Mouse (Mus musculus): ENCODE data around the gene Copg1. TPM values are rescaled to one million over a fixed set of nuclear protein-coding genes. Genes with fewer than 3 reads are reported as not detected.

Copg1 gene
- total RNA-seq (2014; rRNA removed) (171 and 186 TPM in 2 replicates), polyA plus RNA-seq (2015; fragmentation: Nextera tagmentation; extraction: Ambion mirVana) (163 and 180 TPM in 2 replicates)

- 2% methylated on average over 31 of the region's 31 CpGs for WGBS
- peak; percentile 99 for DNase-seq
- Histone ChIP-seq H3K9me3 (ENCODE audit: low read length) (no peaks in the 10 kb centered on the region), H3K4me3 (ENCODE audit: low read depth, low read length) (peak within 1 kb of the TSS; percentile 62), H3K9ac (peak within 1 kb of the TSS; percentile 76), H3K4me2 (ENCODE audit: low read depth) (peak within 1 kb of the TSS; percentile 66), H3K27ac (ENCODE audit: low read depth, low read length) (peak within 1 kb of the TSS; percentile 81), H3K4me1 (ENCODE audit: insufficient read depth) (peaks cover 4% of the 10 kb centered on the region; the same call in 1 of the 2 replicates), H3K36me3 (ENCODE audit: insufficient read depth) (peaks cover 32% of the 10 kb centered on the region), H3K27me3 (ENCODE audit: insufficient read depth, low read length) (no peaks in the 10 kb centered on the region)
- peak; percentile 95 for ATAC-seq
- peak; percentile 92 for TF ChIP-seq CTCF (IDR thresholded peaks at IDR 0.05; ENCODE audit: low read depth)
Measured at GRCm38 (mm10) chr6:87887594-87888233, at the start of gene Copg1. TSS of gene Copg1 (plus strand) at chr6:87887814.

DNA sequence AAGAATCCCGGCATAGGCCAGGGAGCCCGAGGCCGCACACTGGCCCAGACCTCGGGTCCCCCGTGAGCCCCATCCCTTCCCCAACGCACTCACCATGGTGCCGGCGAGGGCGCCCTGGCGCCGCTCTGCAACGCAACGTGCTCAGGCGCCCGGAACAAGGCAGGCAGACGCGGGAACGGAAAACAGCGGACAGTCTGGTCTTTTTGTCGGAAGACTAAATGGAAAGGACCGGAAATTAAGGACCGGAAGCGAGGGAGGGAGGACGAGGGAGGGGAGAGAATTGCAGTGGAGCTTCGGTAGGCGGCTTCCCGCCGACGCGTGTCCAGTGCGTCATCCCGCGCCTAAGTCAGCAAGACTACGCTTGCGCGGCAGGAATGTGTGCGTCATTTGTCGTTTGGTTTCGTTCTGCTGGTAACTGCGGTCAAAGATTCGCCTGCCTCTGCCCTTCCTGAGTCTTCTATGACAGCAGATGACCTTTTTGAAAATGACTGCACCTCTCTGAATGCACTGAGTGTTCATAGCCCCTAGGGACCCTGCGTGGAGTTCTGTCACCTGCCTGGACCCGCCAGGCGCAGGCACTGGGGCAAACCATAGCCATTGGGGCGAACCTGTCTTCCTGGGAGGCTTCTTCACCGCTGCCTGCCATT, 48.9 kb upstream of the Copg1 start, which contains the start of gene Isy1:
Gene Isy1 (minus strand): TSS at position 248 of the 647 bp plus-strand sequence.
- Histone ChIP-seq H3K27me3 (ENCODE audit: insufficient read depth, low read length) (no peaks in the 10 kb centered on the region), H3K27ac (ENCODE audit: low read depth, low read length) (peak within 1 kb of the TSS; percentile 90), H3K4me1 (ENCODE audit: insufficient read depth) (0 out of 2 replicates have a peak, but pooled peaks cover 3% of the 10 kb centered on the region), H3K9ac (peak within 1 kb of the TSS; percentile 84), H3K36me3 (ENCODE audit: insufficient read depth) (peaks cover 39% of the 10 kb centered on the region), H3K4me3 (ENCODE audit: low read depth, low read length) (peak within 1 kb of the TSS; percentile 73), H3K9me3 (ENCODE audit: low read length) (no peaks in the 10 kb centered on the region), H3K4me2 (ENCODE audit: low read depth) (peak within 1 kb of the TSS; percentile 64)
- DNase-seq (peak; percentile 98), ATAC-seq (peak; percentile 99)
- TF ChIP-seq CTCF (IDR thresholded peaks at IDR 0.05; ENCODE audit: low read depth): 0 out of 2 replicates have a peak, but pooled peaks have one; percentile 23
- WGBS: under 1% methylated on average over 46 of the region's 46 CpGs

- H3K4me2 ChIP-seq (ENCODE audit: low read depth): no peak overlapping the region
- no peak overlapping the region for H3K27ac ChIP-seq (ENCODE audit: low read depth, low read length)
- TF ChIP-seq CTCF (IDR thresholded peaks at IDR 0.05; ENCODE audit: low read depth): no peak
Measured at GRCm38 (mm10) chr6:87839797-87840341, 47.7 kb upstream of the Copg1 start.

GRCm38 (mm10) chr6:87841635-87842034, 46.0 kb upstream of the Copg1 start:
- no peak for TF ChIP-seq CTCF (IDR thresholded peaks at IDR 0.05; ENCODE audit: low read depth)
- no peak overlapping the region for H3K27ac ChIP-seq (ENCODE audit: low read depth, low read length)
- no peaks in the 10 kb centered on the region for H3K9me3 ChIP-seq (ENCODE audit: low read length)
- H3K36me3 ChIP-seq (ENCODE audit: insufficient read depth): peaks cover 39% of the 10 kb centered on the region
- no peak for DNase-seq
- ATAC-seq: no peak
- no peak overlapping the region for H3K4me3 ChIP-seq (ENCODE audit: low read depth, low read length)
- H3K27me3 ChIP-seq (ENCODE audit: insufficient read depth, low read length): no peaks in the 10 kb centered on the region
- no peak overlapping the region for H3K4me2 ChIP-seq (ENCODE audit: low read depth)
- 83% methylated on average over 8 of the region's 8 CpGs for WGBS
- H3K9ac ChIP-seq: no peak overlapping the region
- 0 out of 2 replicates have a peak, but pooled peaks cover 3% of the 10 kb centered on the region for H3K4me1 ChIP-seq (ENCODE audit: insufficient read depth)

More at GRCm38 (mm10) chr6:87839797-87840341, 47.7 kb upstream of the Copg1 start:
- 69% methylated on average over 11 of the region's 11 CpGs for WGBS
- Histone ChIP-seq H3K4me3 (ENCODE audit: low read depth, low read length) (no peak overlapping the region), H3K9ac (no peak overlapping the region), H3K4me1 (ENCODE audit: insufficient read depth) (0 out of 2 replicates have a peak, but pooled peaks cover 3% of the 10 kb centered on the region), H3K9me3 (ENCODE audit: low read length) (no peaks in the 10 kb centered on the region), H3K36me3 (ENCODE audit: insufficient read depth) (peaks cover 42% of the 10 kb centered on the region), H3K27me3 (ENCODE audit: insufficient read depth, low read length) (no peaks in the 10 kb centered on the region)
- ATAC-seq (no peak), DNase-seq (no peak)

- H3K36me3 ChIP-seq (ENCODE audit: insufficient read depth): peaks cover 39% of the 10 kb centered on the region
- no peak for ATAC-seq
- no peak for DNase-seq
- no peak overlapping the region for H3K9ac ChIP-seq
- no peak overlapping the region for H3K4me2 ChIP-seq (ENCODE audit: low read depth)
- H3K27ac ChIP-seq (ENCODE audit: low read depth, low read length): no peak overlapping the region
- WGBS: 9% methylated on average over 1 of the region's 1 CpGs
- no peaks in the 10 kb centered on the region for H3K9me3 ChIP-seq (ENCODE audit: low read length)
- 0 out of 2 replicates have a peak, but pooled peaks cover 3% of the 10 kb centered on the region for H3K4me1 ChIP-seq (ENCODE audit: insufficient read depth)
- H3K27me3 ChIP-seq (ENCODE audit: insufficient read depth, low read length): no peaks in the 10 kb centered on the region
- no peak overlapping the region for H3K4me3 ChIP-seq (ENCODE audit: low read depth, low read length)
- peak; percentile 36 for TF ChIP-seq CTCF (IDR thresholded peaks at IDR 0.05; ENCODE audit: low read depth)
Measured at GRCm38 (mm10) chr6:87842254-87842653, 45.4 kb upstream of the Copg1 start.

DNA sequence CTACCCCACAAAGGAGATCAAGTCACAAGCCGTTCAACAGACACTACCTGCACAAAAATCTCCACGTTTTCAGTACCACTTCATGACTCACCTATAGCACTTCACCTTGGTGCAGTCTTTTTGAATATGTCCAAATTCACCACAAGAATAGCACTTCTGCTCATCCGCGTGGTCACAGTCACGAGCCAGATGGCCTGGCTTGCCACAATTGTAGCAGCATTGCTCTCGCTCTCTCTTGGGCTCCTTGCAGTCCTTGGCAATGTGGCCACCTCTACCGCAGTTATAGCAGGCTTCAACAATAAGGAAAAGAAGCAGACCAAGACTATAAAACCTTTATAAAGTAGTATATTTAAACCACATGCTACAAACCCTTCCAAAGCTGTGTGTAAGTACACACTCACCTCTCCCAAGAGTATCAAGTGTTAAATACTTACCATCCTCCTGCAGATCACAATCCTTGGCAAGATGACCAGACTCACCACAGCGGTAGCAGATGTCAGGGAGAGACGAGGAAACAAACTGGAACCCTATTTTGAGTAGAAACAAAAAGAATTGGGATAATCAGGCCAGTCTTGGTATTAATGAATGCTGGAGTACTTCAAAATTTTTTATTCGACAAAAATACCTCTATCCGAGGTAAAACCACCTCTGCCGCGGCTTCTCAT, 42.5 kb upstream of the Copg1 start:
- H3K9me3 ChIP-seq (ENCODE audit: low read length): no peaks in the 10 kb centered on the region
- H3K27ac ChIP-seq (ENCODE audit: low read depth, low read length): no peak overlapping the region
- H3K4me2 ChIP-seq (ENCODE audit: low read depth): no peak overlapping the region
- no peaks in the 10 kb centered on the region for H3K27me3 ChIP-seq (ENCODE audit: insufficient read depth, low read length)
- no peak for TF ChIP-seq CTCF (IDR thresholded peaks at IDR 0.05; ENCODE audit: low read depth)
- H3K4me1 ChIP-seq (ENCODE audit: insufficient read depth): peaks cover 12% of the 10 kb centered on the region
- ATAC-seq (no peak), DNase-seq (no peak)
- no peak overlapping the region for H3K9ac ChIP-seq
- H3K4me3 ChIP-seq (ENCODE audit: low read depth, low read length): no peak overlapping the region
- peaks cover 39% of the 10 kb centered on the region for H3K36me3 ChIP-seq (ENCODE audit: insufficient read depth)
- 90% methylated on average over 13 of the region's 13 CpGs for WGBS
